Mouse (Mus musculus) testis, adult 2 months (tissue): Measurements from ENCODE around the gene H2-D1.
"Not testable (repeated sequence)": the region's sequence is repeated elsewhere in the genome, so short reads cannot be mapped to it uniquely, and the experiment has no call there.

Experiments
- CTCF ChIP-seq: fragments of 200-500 bp; IDR thresholded peaks from 2 replicates; pipeline ENCODE4 v1.5.1; 2012; ENCODE audit warnings: low read depth, mild to moderate bottlenecking, inconsistent platforms, low read length, moderate library complexity; ENCODE audit not compliant: control insufficient read depth, insufficient read depth, insufficient replicate concordance
- POLR2A ChIP-seq: fragments of 200-500 bp; IDR thresholded peaks from 2 replicates; pipeline ENCODE4 v1.6.1; 2012; ENCODE audit warnings: low read depth, mild to moderate bottlenecking, inconsistent platforms, low read length, moderate library complexity; ENCODE audit not compliant: control insufficient read depth

- TF ChIP-seq CTCF, POLR2A: not testable (repeated sequence)
Observed at GRCm38 (mm10) chr17:35300261-35300945, 37.9 kb downstream of the H2-D1 start.
